In genomic region chr6:83710361-83711066, GRCm38 (mm10) we compare ENCODE assay signal across 9 mouse cellular contexts. TPM values are rescaled to one million over a fixed set of nuclear protein-coding genes. Genes with fewer than 3 reads are reported as not detected.
A peak's percentile ranks its signal among the peaks of the same experiment; 100 is the strongest.
DNase-seq lines count a peak whose midpoint lies in the region; ATAC-seq and TF ChIP-seq lines count a peak whose summit lies in the region.
"Had no signal": no experiment of that assay in that cellular context is flagged by ENCODE, and none has a peak within 500 bp of the region (broad histone marks: within the 10 kb centered on the region; RNA-seq: fewer than 3 reads in every experiment).

No protein-coding gene starts in this region.

- no peak for ATAC-seq in limb, embryonic 14.5 days (ENCODE audit: low FRiP score, low read depth)
- ATAC-seq in stomach, embryonic 15.5 days (ENCODE audit: insufficient read depth, low FRiP score, low read depth): 0 out of 2 replicates have a peak, but pooled peaks have one; percentile 37

- TF ChIP-seq POLR2A in testis, adult 2 months (IDR thresholded peaks at IDR 0.05; ENCODE audit: control insufficient read depth, low read depth, low read length): no peak
- no peak for TF ChIP-seq POLR2A in limb, embryonic 14.5 days (IDR thresholded peaks at IDR 0.05; ENCODE audit: borderline replicate concordance, extremely low read depth, insufficient read depth, insufficient read length)

- DNase-seq in testis, postnatal 10 days (ENCODE audit: low spot score): no peak
- DNase-seq in forebrain, embryonic 10.5 days (ENCODE audit: extremely low spot score, low spot score): no peak
- DNase-seq in limb, embryonic 14.5 days (ENCODE audit: low spot score): no peak
- DNase-seq in ovary, postnatal 14 days (ENCODE audit: low spot score): no peak
- DNase-seq in natural killer cell, adult 2 months (ENCODE audit: low spot score in 2 of 2): no peak
- DNase-seq in testis, postnatal 14 days (ENCODE audit: low spot score): no peak

- H3K36me3 ChIP-seq in testis, adult 2 months (ENCODE audit: control insufficient read depth, insufficient read depth, low read length): no peaks in the 10 kb centered on the region
- no peaks in the 10 kb centered on the region for H3K36me3 ChIP-seq in forebrain, embryonic 10.5 days (replicated peaks)
- no peaks in the 10 kb centered on the region for H3K36me3 ChIP-seq in limb, embryonic 14.5 days (ENCODE audit: control insufficient read depth, insufficient read depth, low read length)
- H3K36me3 ChIP-seq in stomach, embryonic 15.5 days: no peaks in the 10 kb centered on the region

- peak overlapping the region; percentile 84 for H3K4me3 ChIP-seq in testis, adult 2 months (ENCODE audit: control insufficient read depth, low read depth, low read length)
- peak overlapping the region; percentile 60 for H3K4me3 ChIP-seq in forebrain, embryonic 10.5 days
- H3K4me3 ChIP-seq in limb, embryonic 14.5 days (replicated peaks; ENCODE audit: low read length): peak overlapping the region; percentile 41
- peak overlapping the region; percentile 41 for H3K4me3 ChIP-seq in stomach, embryonic 15.5 days (replicated peaks)

- TF ChIP-seq CTCF in testis, adult 2 months (IDR thresholded peaks at IDR 0.05; ENCODE audit: control insufficient read depth, insufficient read depth, insufficient replicate concordance, low read depth, low read length): no peak

- H3K4me1 ChIP-seq in testis, adult 2 months (ENCODE audit: control insufficient read depth, insufficient read depth, low read length): peaks cover 31% of the 10 kb centered on the region
- peaks cover 50% of the 10 kb centered on the region for H3K4me1 ChIP-seq in forebrain, embryonic 10.5 days
- H3K4me1 ChIP-seq in limb, embryonic 14.5 days (ENCODE audit: control insufficient read depth, insufficient read depth, low read length): peaks cover 17% of the 10 kb centered on the region
- H3K4me1 ChIP-seq in stomach, embryonic 15.5 days: peaks cover 22% of the 10 kb centered on the region

- H3K27ac ChIP-seq in testis, adult 2 months (ENCODE audit: control insufficient read depth, insufficient read depth, low read depth, low read length): no peak overlapping the region
- peak overlapping the region; percentile 48; the same call in 1 of the 2 replicates for H3K27ac ChIP-seq in forebrain, embryonic 10.5 days
- no peak overlapping the region for H3K27ac ChIP-seq in limb, embryonic 14.5 days (replicated peaks; ENCODE audit: low read depth, low read length)
- no peak overlapping the region for H3K27ac ChIP-seq in stomach, embryonic 15.5 days

- H3K9me3 ChIP-seq in forebrain, embryonic 10.5 days: no peaks in the 10 kb centered on the region
- H3K9me3 ChIP-seq in limb, embryonic 14.5 days (ENCODE audit: control insufficient read depth, low read length): no peaks in the 10 kb centered on the region
- H3K9me3 ChIP-seq in stomach, embryonic 15.5 days: no peaks in the 10 kb centered on the region

- H3K4me2 ChIP-seq in limb, embryonic 14.5 days (replicated peaks; ENCODE audit: low read depth, low read length, severe bottlenecking): peak overlapping the region; percentile 76
- H3K4me2 ChIP-seq in stomach, embryonic 15.5 days: peak overlapping the region; percentile 82

- no peaks in the 10 kb centered on the region for H3K27me3 ChIP-seq in testis, adult 2 months (ENCODE audit: control insufficient read depth, insufficient read depth, low read length)
- H3K27me3 ChIP-seq in forebrain, embryonic 10.5 days (ENCODE audit: poor library complexity, severe bottlenecking): peaks cover 100% of the 10 kb centered on the region
- peaks cover 98% of the 10 kb centered on the region for H3K27me3 ChIP-seq in limb, embryonic 14.5 days (ENCODE audit: control insufficient read depth, insufficient read depth, low read length)
- H3K27me3 ChIP-seq in stomach, embryonic 15.5 days (replicated peaks): peaks cover 98% of the 10 kb centered on the region

- 0% methylated on average over 32 of the region's 32 CpGs for WGBS in forebrain, embryonic 10.5 days
- WGBS in limb, embryonic 14.5 days: under 1% methylated on average over 29 of the region's 32 CpGs
- WGBS in stomach, embryonic 15.5 days: under 1% methylated on average over 32 of the region's 32 CpGs

- H3K9ac ChIP-seq in limb, embryonic 14.5 days (ENCODE audit: low read depth, low read length, severe bottlenecking): no peak overlapping the region
- no peak overlapping the region for H3K9ac ChIP-seq in stomach, embryonic 15.5 days

RNA-seq across cellular contexts. Expression of gene Vax2, which starts 0.6 kb away (rescaled TPM):
- polyA plus RNA-seq in testis, adult 2 months (2012; rRNA removed): 2.1 TPM in 2 replicates
- 3.3 and 4.4 TPM in 2 replicates for polyA plus RNA-seq in forebrain, embryonic 10.5 days (2016; fragmentation: Nextera tagmentation; extraction: Ambion mirVana)
- 0.70 and 1.1 TPM in 2 replicates for polyA plus RNA-seq in limb, embryonic 14.5 days (2012; rRNA removed)
- polyA plus RNA-seq in limb, embryonic 14.5 days (2014; fragmentation: Nextera tagmentation; extraction: Ambion mirVana): 0.80 and 1.4 TPM in 2 replicates
- not detected in 2 replicates for polyA plus RNA-seq in stomach, embryonic 15.5 days (2015; fragmentation: Nextera tagmentation; extraction: Ambion mirVana)
- polyA plus RNA-seq: cortical plate, adult 2 months had no signal

RNA-seq across cellular contexts. Expression of gene Atp6v1b1, which starts 32.3 kb away (rescaled TPM):
- polyA plus RNA-seq in testis, adult 2 months (2012; rRNA removed): 12.4 and 17.2 TPM in 2 replicates
- not detected in 2 replicates for polyA plus RNA-seq in forebrain, embryonic 10.5 days (2016; fragmentation: Nextera tagmentation; extraction: Ambion mirVana)
- polyA plus RNA-seq in limb, embryonic 14.5 days (2012; rRNA removed): 0.05 TPM in 2 replicates
- not detected in 2 replicates for polyA plus RNA-seq in limb, embryonic 14.5 days (2014; fragmentation: Nextera tagmentation; extraction: Ambion mirVana)
- polyA plus RNA-seq in stomach, embryonic 15.5 days (2015; fragmentation: Nextera tagmentation; extraction: Ambion mirVana): 0.08 TPM in 1 of 2 replicates, not detected in the other
- polyA plus RNA-seq: cortical plate, adult 2 months had no signal

RNA-seq across cellular contexts. Expression of gene Cd207, which starts 32.9 kb away (rescaled TPM):
- polyA plus RNA-seq in testis, adult 2 months (2012; rRNA removed): not detected in 2 replicates
- polyA plus RNA-seq in forebrain, embryonic 10.5 days (2016; fragmentation: Nextera tagmentation; extraction: Ambion mirVana): not detected in 2 replicates
- not detected in 2 replicates for polyA plus RNA-seq in limb, embryonic 14.5 days (2012; rRNA removed)
- not detected in 2 replicates for polyA plus RNA-seq in limb, embryonic 14.5 days (2014; fragmentation: Nextera tagmentation; extraction: Ambion mirVana)
- 0.08 TPM in 1 of 2 replicates, not detected in the other for polyA plus RNA-seq in stomach, embryonic 15.5 days (2015; fragmentation: Nextera tagmentation; extraction: Ambion mirVana)
- polyA plus RNA-seq: cortical plate, adult 2 months had no signal

RNA-seq across cellular contexts. Expression of gene Ankrd53, which starts 51.9 kb away (rescaled TPM):
- 90.8 and 94.2 TPM in 2 replicates for polyA plus RNA-seq in testis, adult 2 months (2012; rRNA removed)
- 0.09 and 0.18 TPM in 2 replicates for polyA plus RNA-seq in forebrain, embryonic 10.5 days (2016; fragmentation: Nextera tagmentation; extraction: Ambion mirVana)
- polyA plus RNA-seq in limb, embryonic 14.5 days (2012; rRNA removed): not detected in 2 replicates
- not detected in 2 replicates for polyA plus RNA-seq in limb, embryonic 14.5 days (2014; fragmentation: Nextera tagmentation; extraction: Ambion mirVana)
- polyA plus RNA-seq in stomach, embryonic 15.5 days (2015; fragmentation: Nextera tagmentation; extraction: Ambion mirVana): not detected in 2 replicates
- polyA plus RNA-seq: cortical plate, adult 2 months had no signal

RNA-seq across cellular contexts. Expression of gene Clec4f, which starts 54.5 kb away (rescaled TPM):
- 0.14 TPM in 1 of 2 replicates, not detected in the other for polyA plus RNA-seq in testis, adult 2 months (2012; rRNA removed)
- polyA plus RNA-seq in forebrain, embryonic 10.5 days (2016; fragmentation: Nextera tagmentation; extraction: Ambion mirVana): not detected in 2 replicates
- polyA plus RNA-seq in limb, embryonic 14.5 days (2012; rRNA removed): not detected in 2 replicates
- not detected in 2 replicates for polyA plus RNA-seq in limb, embryonic 14.5 days (2014; fragmentation: Nextera tagmentation; extraction: Ambion mirVana)
- polyA plus RNA-seq in stomach, embryonic 15.5 days (2015; fragmentation: Nextera tagmentation; extraction: Ambion mirVana): 0.24 TPM in 1 of 2 replicates, not detected in the other
- polyA plus RNA-seq: cortical plate, adult 2 months had no signal

Comparison
In these comparisons a context has a peak if more than half of its experiments do, and no peak if none do; other contexts are left out.
1. RNA of gene Atp6v1b1, which starts 32.3 kb away (polyA plus RNA-seq): 12.4 to 17.2 TPM in testis, adult 2 months; not detected in forebrain, embryonic 10.5 days, 0.08 TPM in stomach, embryonic 15.5 days and 0.05 TPM in limb, embryonic 14.5 days; every median in the first group is over 10 times any median in the second.
2. Peak in every context shown above with its lines, with median percentiles within 50 percentile points of each other: H3K4me3 ChIP-seq.